Mouse (Mus musculus) E14TG2a.4 (cell line): ENCODE measurements around the gene Ugt1a7c.

Experiments used
- CTCF ChIP-seq: conservative IDR thresholded peaks from 2 replicates; pipeline ENCODE4 v1.5.1; 2014; ENCODE audit warnings: low read length
- NANOG ChIP-seq: IDR thresholded peaks from 2 replicates; pipeline ENCODE4 v1.6.1; 2014; ENCODE audit warnings: borderline replicate concordance, low read length, mixed read lengths

DNA sequence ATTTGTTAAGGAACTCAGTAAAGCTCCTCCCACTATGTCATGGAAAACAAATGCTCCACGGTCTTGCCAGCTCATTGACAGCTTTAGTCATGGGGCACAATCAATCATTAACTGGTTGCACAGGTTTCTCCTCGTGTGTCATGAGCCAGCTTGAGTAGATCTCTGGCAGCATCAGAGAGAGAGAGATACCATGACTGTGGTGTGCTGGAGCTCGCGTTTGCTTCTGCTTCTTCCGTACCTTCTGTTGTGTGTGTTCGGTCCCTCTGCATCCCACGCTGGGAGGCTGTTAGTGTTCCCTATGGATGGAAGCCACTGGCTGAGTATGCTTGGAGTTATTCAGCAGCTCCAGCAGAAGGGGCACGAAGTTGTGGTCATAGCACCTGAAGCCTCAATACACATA is 117.0 kb downstream of the Ugt1a7c start, which contains the start of gene Ugt1a1:
- TF ChIP-seq CTCF (no peak), NANOG (0 out of 2 replicates have a peak, but pooled peaks have one; percentile 3)
